Mouse (Mus musculus) neural tube, embryonic 14.5 days (tissue): ENCODE results near the gene Taf3. TPM values are rescaled to one million over a fixed set of nuclear protein-coding genes. Genes with fewer than 3 reads are reported as not detected.

ENCODE experiments used
- ATAC-seq: fragments of 200-750 bp; cut with Nextera tagmentation; 2 replicates; pipeline ENCODE4 v1.8.0; 2017; ENCODE audit warnings: low read depth, mild to moderate bottlenecking, moderate TSS enrichment, moderate library complexity
- H3K27ac ChIP-seq: fragments of 300-500 bp; sonication (generic); 2 replicates; pipeline ENCODE4 v1.5.1; 2014; ENCODE audit warnings: low read depth, mild to moderate bottlenecking, control low read depth, low read length, moderate library complexity, mixed read lengths
- H3K27me3 ChIP-seq: fragments of 300-500 bp; sonication (generic); 2 replicates; pipeline ENCODE4 v1.6.1; 2014; ENCODE audit warnings: low read length; ENCODE audit not compliant: control insufficient read depth, insufficient read depth
- H3K36me3 ChIP-seq: fragments of 300-500 bp; sonication (generic); 2 replicates; pipeline ENCODE4 v1.6.1; 2014; ENCODE audit warnings: low read length, mixed read lengths; ENCODE audit not compliant: control insufficient read depth, insufficient read depth
- H3K4me1 ChIP-seq: fragments of 300-500 bp; sonication (generic); 2 replicates; pipeline ENCODE4 v1.6.1; 2014; ENCODE audit warnings: low read length; ENCODE audit not compliant: control insufficient read depth, insufficient read depth
- H3K4me2 ChIP-seq: fragments of 300-500 bp; sonication (generic); 2 replicates; pipeline ENCODE4 v1.6.1; 2014; ENCODE audit warnings: mild to moderate bottlenecking, low read depth, low read length, control low read depth
- H3K4me3 ChIP-seq: fragments of 300-500 bp; sonication (generic); 2 replicates; pipeline ENCODE4 v1.5.1; 2014; ENCODE audit warnings: low read depth, low read length, control low read depth, mixed read lengths
- H3K9ac ChIP-seq: fragments of 300-500 bp; sonication (generic); replicated peaks from 2 replicates; pipeline ENCODE4 v1.6.1; 2014; ENCODE audit warnings: low read depth, mild to moderate bottlenecking, control low read depth, low read length, mixed read lengths
- H3K9me3 ChIP-seq: fragments of 300-500 bp; sonication (generic); 2 replicates; pipeline ENCODE4 v1.6.1; 2016; ENCODE audit warnings: low read length; ENCODE audit not compliant: control insufficient read depth
- WGBS: fragments of 180-500 bp; shearing (Covaris S2); extraction: QIAGEN DNeasy Blood & Tissue Kit; methylation state at CpG from one replicate; pipeline ENCODE4 v1.1.7; 2014; 5-methylcytosine and 5-hydroxymethylcytosine counted together
- polyA plus RNA-seq: library from polyadenylated mRNA; unstranded; fragments of >200 nt; fragmentation: Nextera tagmentation; extraction: Ambion mirVana; gene quantifications from 2 replicates; pipeline ENCODE4 v1.2.1, GENCODE M21; 2014

Gene Taf3
- polyA plus RNA-seq, 1 experiment from 2014 or later: 14.3 TPM

DNA sequence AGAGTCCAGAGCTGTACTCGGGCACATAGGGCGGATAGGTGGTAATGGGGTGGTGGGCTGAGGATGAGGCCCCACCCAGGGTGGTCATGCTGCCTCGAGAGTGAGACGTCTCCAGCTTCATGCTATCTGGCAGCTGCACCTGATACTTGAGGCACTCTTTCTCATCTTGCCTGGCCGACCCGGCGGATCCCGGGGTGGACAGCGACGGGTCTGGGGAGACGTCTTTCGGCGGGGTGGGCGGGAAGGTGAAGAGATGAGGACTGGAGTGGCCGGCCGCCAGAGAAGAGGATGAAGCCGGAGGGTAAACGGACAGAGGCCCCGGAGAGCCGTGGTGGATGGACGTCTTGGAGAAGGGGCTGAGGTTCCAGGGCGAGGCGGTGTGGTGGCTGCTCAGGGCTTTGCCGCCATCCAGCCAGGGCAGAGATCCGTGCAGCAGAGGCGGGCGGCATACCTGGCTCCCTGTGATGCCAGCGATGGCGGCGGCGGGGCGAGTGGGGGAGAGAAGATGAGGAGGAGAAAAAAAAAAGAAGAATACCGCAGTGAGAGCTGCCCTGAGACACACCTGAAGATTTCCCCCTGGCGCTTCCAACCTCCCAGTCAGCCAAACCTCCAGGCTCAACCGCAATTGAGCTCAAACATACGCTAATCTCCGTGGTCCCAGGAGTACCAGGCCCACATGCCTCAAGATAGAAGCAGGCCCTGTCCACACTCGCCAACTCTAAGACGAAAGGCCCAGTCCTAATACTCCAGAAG lies 173.8 kb downstream of the Taf3 start:
- H3K4me1 ChIP-seq: no peaks in the 10 kb centered on the region
- H3K27ac ChIP-seq: no peak overlapping the region
- WGBS: 4% methylated on average over 39 of the region's 39 CpGs
- no peaks in the 10 kb centered on the region for H3K9me3 ChIP-seq
- no peak overlapping the region for H3K4me2 ChIP-seq
- no peak overlapping the region for H3K4me3 ChIP-seq
- no peak for ATAC-seq
- no peaks in the 10 kb centered on the region for H3K36me3 ChIP-seq
- H3K27me3 ChIP-seq: peaks cover 57% of the 10 kb centered on the region
- no peak overlapping the region for H3K9ac ChIP-seq

GRCm38 (mm10) chr2:9873757-9874156 lies 174.6 kb downstream of the Taf3 start:
- Histone ChIP-seq H3K4me1 (no peaks in the 10 kb centered on the region), H3K36me3 (no peaks in the 10 kb centered on the region), H3K9ac (no peak overlapping the region), H3K4me3 (no peak overlapping the region), H3K9me3 (no peaks in the 10 kb centered on the region), H3K27ac (no peak overlapping the region), H3K4me2 (no peak overlapping the region), H3K27me3 (peaks cover 54% of the 10 kb centered on the region)
- ATAC-seq: no peak
- 17% methylated on average over 2 of the region's 2 CpGs for WGBS

DNA sequence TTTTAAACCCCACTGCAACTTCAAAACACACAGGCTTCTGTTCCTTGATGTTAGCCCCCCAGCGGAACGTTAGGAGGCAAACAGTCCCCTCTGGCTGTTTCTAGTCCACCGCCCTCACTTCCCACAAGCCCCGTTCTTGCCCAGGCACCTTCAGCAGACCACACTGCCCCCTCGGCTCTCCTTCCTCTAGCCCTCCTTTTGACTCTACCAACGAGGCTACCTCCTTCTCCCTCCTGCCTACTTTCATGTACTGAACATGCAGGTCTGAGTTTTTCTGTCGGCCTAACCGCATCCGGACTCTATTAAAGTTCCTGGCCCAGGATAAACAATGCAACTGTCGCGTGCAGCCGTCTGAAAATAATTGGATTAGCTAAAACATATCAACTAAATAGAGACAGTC lies 175.7 kb downstream of the Taf3 start:
- H3K36me3 ChIP-seq: no peaks in the 10 kb centered on the region
- H3K9ac ChIP-seq: no peak overlapping the region
- no peak for ATAC-seq
- H3K4me1 ChIP-seq: no peaks in the 10 kb centered on the region
- 2% methylated on average over 12 of the region's 12 CpGs for WGBS
- no peak overlapping the region for H3K27ac ChIP-seq
- H3K4me3 ChIP-seq: peak overlapping the region; percentile 8; the same call in 1 of the 2 replicates
- no peaks in the 10 kb centered on the region for H3K9me3 ChIP-seq
- peaks cover 49% of the 10 kb centered on the region for H3K27me3 ChIP-seq
- H3K4me2 ChIP-seq: peak overlapping the region; percentile 14; the same call in 1 of the 2 replicates

DNA sequence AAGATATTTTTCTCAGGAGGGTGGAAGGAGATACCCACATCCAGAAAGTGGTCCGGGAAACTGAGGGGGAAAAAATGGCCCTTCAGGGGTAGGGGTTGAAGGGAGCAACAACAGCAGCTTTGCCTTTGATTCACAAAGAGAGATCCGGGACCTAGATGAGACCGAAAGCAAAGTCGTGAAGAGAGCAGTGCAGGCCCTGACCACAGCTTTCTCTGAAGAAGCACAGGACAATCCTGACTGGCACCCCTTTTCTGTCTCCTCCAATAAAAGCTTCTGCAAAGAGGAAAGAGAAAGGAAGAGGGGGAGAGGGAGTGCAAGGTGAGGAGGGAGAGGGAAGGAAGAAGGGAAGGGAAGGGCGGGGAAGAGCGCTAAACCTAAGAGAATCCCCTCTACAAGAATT lies 176.6 kb downstream of the Taf3 start:
- WGBS: 19% methylated on average over 6 of the region's 6 CpGs
- no peaks in the 10 kb centered on the region for H3K4me1 ChIP-seq
- no peak for ATAC-seq
- peaks cover 44% of the 10 kb centered on the region for H3K27me3 ChIP-seq
- H3K9ac ChIP-seq: no peak overlapping the region
- no peak overlapping the region for H3K4me2 ChIP-seq
- H3K9me3 ChIP-seq: no peaks in the 10 kb centered on the region
- H3K4me3 ChIP-seq: no peak overlapping the region
- no peaks in the 10 kb centered on the region for H3K36me3 ChIP-seq
- H3K27ac ChIP-seq: no peak overlapping the region

- no peak for ATAC-seq
- no peak overlapping the region for H3K4me2 ChIP-seq
- H3K9me3 ChIP-seq: no peaks in the 10 kb centered on the region
- no peaks in the 10 kb centered on the region for H3K4me1 ChIP-seq
- H3K36me3 ChIP-seq: no peaks in the 10 kb centered on the region
- no peak overlapping the region for H3K27ac ChIP-seq
- no peak overlapping the region for H3K9ac ChIP-seq
- peaks cover 44% of the 10 kb centered on the region for H3K27me3 ChIP-seq
- no peak overlapping the region for H3K4me3 ChIP-seq
- whole genome bisulfite sequencing: 26% methylated on average over 4 of the region's 4 CpGs
Measured at GRCm38 (mm10) chr2:9871141-9871716, 177.2 kb downstream of the Taf3 start.

DNA sequence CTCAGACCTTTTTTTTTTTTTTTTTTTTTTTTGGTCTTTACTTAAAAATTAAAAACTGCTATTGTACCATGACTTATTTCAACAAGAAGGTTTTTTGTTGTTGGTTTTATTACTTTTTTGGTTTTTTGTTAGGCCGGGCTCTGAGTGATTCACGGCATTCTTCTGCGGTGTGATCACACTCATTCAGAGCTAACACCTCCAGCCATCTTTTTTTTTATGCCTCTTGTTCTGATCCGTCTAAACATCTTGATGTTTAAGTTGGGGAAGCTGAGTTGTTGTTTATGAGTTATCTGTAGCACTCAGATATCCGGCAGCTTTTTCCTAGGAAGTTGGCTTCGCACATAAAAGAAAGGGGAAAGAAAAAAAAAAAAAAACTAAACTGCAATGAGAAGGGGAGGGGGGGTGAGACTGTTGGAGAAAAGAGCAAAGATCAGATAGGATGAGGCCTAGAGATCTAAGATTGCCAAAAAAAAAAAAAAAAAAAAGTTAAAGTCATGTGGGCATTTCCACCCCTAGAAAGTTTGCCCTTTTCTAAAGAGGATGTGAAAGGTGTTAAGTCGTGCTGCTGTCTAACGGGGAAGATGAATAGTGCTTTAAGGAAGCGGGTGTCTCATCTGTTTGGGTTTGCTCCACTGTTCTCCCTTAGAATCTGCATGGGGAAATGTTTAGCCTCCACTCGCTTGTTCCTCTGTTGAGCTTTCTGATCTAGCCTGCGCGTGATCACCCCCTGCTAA lies 181.1 kb downstream of the Taf3 start:
- Histone ChIP-seq H3K9ac (no peak overlapping the region), H3K4me1 (no peaks in the 10 kb centered on the region), H3K9me3 (no peaks in the 10 kb centered on the region), H3K27me3 (peaks cover 16% of the 10 kb centered on the region), H3K36me3 (no peaks in the 10 kb centered on the region), H3K27ac (no peak overlapping the region), H3K4me2 (no peak overlapping the region), H3K4me3 (no peak overlapping the region)
- ATAC-seq: no peak
- WGBS: 59% methylated on average over 12 of the region's 12 CpGs

Other genes with a start within 250 kb of the Taf3 start
- 0.94 TPM in 1 of 2 replicates, not detected in the other for gene 4930412O13Rik, start 167.3 kb downstream of the Taf3 start, polyA plus RNA-seq
- 0.46 TPM in 1 of 2 replicates, not detected in the other for gene 9230102O04Rik, start 159.1 kb downstream of the Taf3 start, polyA plus RNA-seq
- 8.7 and 13.3 TPM in 2 replicates for gene Gata3, start 158.6 kb downstream of the Taf3 start, polyA plus RNA-seq
- 612 and 652 TPM in 2 replicates for gene Atp5c1, start 31.9 kb upstream of the Taf3 start, polyA plus RNA-seq
- gene Kin, start 32.0 kb upstream of the Taf3 start, polyA plus RNA-seq: 26.8 and 29.5 TPM in 2 replicates
- gene Itih2, start 82.8 kb upstream of the Taf3 start, polyA plus RNA-seq: 0.23 and 4.1 TPM in 2 replicates
- 1.4 and 9.5 TPM in 2 replicates for gene Itih5, start 105.0 kb upstream of the Taf3 start, polyA plus RNA-seq